Mouse (Mus musculus) kidney, postnatal 25 days (tissue): Measurements from ENCODE around the gene Erg.

Experiments used
- DNase-seq, 2 experiments: peaks; one replicate each; pipeline ENCODE4 v3.0.0; 2021; ENCODE audit warnings: mixed read lengths in 2 of 2

Gene Erg

DNA sequence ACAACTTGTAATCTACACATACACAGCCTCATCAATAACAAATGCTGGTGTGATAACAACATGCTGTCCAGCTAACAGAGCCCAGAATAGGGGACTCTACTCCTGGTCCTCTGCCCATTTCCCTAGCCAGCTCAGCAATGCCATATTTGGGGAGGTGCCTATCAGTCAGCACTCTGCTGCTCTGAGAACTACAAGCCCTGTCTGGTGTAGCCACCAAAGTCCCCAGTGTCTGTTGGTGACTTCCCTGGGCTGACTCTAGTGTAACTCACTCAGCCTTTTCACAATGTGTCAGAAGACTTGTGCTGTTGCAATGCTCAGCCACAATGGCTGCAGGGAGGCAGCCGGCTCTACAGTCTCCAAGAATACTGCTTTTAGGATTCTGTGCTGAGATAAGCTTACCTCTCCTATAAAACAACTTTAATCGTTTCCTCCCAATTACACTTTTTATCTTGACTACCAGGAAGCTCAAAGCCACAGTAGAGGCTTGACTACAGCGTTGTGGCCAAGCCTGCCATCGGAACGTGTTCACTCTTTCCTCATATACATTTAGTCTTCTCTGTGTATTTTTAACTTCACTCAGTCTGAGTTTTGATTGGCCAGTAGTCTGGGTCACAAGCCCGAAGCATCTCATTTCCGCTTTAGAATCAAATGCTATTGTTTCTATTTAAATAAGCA, 201.0 kb downstream of the Erg start:
- no peak for DNase-seq

DNA sequence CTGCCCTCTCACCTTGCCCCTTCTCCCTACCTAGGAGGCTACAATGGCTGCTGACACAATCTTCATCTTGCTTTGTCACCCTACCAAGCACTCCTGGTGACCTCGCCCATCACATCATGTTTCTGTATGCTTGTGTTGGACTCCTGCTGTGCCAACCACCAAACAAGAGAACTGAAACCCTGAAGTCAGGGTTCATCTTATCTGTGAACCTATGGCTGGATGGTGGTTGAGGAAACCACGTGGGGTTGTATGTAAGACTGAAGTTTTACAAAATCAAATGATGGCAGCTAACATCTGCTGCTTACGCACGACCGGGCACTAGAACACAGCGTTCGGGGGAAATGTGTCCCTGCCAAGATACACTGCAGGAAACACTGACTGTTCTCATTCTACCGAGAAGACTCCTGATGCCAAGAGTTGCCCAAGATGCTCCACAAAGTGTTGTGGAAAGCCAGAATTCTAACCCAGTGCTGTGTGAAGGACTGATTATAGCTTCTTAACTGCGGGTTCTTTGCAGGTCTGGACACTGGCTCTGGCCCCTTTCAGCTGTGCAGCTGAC, 201.7 kb downstream of the Erg start:
- DNase-seq: no peak

- no peak for DNase-seq
Observed at GRCm38 (mm10) chr16:95382251-95382650, 204.1 kb downstream of the Erg start.

DNA sequence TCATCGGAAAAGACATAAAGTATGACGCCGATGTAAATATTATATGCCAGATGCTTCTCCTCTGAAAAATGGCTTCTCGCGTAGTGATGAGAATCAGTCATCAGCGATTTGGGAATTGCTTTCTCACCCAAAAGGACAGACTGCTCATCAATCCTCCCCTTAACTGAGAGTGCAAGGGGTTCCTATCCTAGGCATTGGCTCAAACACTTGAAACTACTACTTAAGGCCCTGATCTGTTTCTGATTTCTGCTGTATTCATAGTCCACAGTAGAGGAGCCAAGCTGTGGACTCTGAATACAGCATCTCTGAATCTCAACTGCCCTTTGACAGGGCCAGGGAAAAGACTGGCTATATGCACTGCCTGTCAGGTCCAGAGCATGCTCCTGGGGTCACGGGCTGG, 209.6 kb downstream of the Erg start:
- DNase-seq: no peak

GRCm38 (mm10) chr16:95376364-95376763, 210.0 kb downstream of the Erg start:
- DNase-seq: peak; percentile 21 to 44

GRCm38 (mm10) chr16:95374646-95375045, 211.7 kb downstream of the Erg start:
- no peak for DNase-seq

- DNase-seq: no peak
Observed at GRCm38 (mm10) chr16:95372960-95373359, 213.4 kb downstream of the Erg start.

DNA sequence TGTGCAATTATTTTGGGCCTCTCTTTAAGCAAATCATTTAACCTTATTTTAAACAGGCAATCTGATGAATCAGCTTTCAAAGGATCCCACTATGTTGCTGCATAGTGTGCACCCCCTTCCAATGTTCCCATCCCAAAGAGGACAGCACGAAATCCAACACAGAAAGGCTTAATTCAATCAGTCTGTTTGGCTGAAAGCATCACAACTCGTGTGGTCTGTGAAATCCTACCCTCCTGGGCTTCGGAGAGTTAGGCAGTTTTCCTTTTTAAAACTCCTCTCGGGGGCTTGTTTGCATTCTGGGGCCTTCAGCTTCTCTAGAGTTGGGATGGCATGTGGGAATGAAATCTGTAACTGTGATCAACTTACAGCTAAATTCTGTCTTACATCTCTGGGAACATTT, 214.7 kb downstream of the Erg start:
- no peak for DNase-seq

GRCm38 (mm10) chr16:95366989-95367765, 219.2 kb downstream of the Erg start:
- DNase-seq: no peak

GRCm38 (mm10) chr16:95365214-95365613, 221.2 kb downstream of the Erg start:
- peak; percentile 43 to 53 for DNase-seq

DNA sequence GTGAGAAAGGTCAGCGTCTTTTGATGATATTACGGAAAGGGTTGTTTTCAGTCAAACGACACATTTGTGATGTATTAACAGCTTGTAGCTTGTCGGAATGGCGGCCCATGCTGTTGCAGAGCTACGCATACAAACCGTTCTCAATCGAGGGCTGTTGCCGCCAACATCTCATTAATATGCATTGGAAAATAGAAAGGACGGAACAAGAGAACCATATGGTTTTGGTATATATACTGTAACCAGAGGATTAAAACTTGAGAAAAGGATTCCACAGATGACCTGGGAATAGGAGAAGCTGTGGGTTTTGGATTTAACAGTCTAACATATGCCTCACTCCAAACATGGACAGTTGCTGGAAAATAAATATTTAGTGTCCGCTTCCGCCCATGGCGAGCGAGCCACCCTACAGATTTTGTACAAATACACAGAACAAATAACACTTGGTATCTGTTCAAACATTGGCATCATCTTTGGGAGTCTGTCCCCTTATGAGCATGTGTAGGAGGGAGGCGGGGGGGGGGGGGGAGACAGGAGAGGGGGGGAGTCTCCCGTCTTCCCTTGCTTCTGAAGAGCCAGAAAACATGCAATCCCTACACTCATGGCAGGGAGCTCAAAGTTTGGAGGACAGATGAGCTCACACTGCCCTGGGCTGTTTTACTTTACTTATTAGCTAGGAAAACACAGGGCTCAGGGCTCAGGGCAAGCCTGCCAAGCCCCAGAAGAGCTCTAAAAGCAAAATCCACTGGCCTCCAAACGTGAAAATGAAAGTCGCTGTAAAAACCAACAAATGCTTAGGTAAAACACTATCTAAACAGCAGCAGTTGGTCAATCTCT, 222.5 kb downstream of the Erg start:
- DNase-seq: no peak

DNA sequence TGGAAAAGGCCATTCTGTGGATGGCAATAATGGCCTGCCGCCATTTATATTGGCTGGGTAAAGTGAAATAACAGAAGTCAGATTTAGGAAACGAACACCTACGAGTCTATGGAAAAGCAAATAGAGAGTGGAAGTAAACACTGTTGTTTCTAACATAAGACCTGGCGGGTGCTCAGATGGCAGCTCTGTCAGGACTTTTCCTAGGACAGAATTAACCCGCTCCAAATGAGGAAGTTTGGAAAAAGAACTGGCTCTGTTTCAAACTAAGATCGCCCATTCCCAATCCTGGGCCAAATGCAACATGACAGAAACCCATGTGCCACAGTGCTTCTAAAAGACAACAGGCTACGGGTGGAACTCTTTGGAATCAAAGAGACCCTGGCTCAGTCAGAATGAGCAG, 224.4 kb downstream of the Erg start:
- DNase-seq: no peak

GRCm38 (mm10) chr16:95360940-95361489, 225.4 kb downstream of the Erg start:
- no peak for DNase-seq

DNA sequence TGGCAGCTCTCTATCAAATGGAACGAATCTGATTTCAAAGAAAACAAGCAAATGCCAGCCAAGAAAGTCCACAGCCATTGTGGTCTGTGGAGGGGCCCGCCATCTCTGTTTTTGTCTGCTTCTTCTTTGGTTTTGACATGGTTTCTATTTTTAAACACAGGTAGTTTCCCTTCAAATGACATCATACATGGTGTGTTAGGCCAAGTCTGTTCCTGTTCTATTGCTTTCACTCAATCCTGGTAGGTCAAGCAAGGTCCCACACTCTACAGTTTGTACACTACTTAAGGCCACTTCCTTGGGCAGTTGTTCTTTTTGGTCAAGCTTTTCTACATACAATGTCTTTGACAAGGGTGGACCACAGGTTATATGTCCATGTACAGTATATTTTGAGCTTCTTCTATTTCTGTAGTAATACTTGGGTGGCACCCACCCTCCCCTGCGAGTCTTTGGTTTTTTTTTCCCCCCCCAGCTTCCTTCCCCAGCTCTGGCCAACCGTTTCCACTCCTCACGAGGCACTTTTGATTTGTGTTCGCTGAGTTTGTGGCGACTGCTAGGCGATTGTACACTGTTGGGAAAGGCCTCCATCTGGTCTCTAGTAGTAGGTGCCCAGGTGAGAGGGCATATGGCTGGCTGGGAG, 226.1 kb downstream of the Erg start:
- no peak for DNase-seq

DNA sequence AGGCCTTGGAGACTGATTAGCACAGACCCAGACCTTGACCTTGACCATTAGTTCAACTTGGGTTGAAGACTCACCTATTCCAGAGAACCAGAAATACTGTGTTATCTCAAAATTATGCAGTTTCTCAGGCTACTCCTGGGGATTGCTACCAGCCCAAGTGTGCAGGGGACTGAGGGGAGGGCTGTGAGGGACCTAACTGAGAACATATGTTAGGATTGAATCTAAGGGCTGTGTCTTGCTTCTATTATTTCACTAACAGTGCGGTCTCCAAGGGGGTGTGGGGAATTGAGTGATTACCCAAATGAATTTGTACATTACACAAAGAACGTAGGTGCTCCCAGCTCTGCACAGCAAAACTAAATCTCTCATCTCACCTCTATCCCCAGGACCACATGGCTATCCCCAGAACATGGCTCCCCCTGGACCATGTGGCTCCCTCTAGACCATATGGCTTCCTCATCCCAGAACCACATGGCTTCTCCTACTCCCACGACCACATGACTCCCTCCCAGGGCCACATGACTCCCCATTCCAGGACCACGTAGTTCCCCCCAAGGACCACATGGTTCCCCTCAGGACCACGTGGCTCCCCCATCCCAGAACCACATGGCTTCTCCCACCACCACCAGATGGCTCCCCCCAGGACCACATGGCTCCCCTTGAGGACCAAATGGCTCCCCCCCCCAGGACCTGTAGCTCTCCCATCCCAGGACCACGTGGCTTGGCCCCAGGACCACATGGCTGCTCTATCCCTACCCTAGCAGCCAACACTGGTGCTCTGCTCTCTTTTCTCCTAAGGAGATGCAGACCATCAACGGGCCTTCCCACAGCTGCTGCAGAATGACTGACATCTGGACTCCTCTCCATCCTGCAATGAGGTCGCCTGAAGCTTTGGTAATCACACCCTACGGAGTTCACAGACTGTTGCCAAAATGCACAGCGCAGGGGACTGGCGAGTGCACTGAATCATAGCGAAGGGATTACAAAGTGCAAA, 229.1 kb downstream of the Erg start:
- no peak for DNase-seq

DNA sequence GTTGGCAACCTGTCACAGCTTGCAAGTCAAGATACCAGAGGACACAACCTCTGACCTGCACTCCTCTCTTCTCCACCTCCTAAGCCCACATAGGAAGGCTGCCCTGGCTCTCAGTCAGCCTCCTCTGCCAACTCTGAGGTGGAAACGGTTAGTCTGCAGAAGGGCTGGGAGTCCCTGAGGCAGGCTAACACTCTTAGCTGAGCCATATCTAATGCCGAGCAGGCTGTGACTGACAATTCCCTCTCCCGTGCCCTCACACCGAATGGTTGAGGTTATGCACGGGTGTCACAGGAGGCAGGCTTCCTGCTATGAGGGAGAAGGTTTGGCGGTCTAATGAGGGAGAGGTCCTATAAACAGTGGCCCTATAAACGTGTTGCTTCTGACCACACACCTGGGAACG, 232.6 kb downstream of the Erg start:
- DNase-seq: no peak

- peak; percentile 20 to 60 for DNase-seq
Observed at GRCm38 (mm10) chr16:95352266-95352665, 234.1 kb downstream of the Erg start.

- peak; percentile 59 to 75 for DNase-seq
Observed at GRCm38 (mm10) chr16:95350499-95350898, 235.9 kb downstream of the Erg start.

DNA sequence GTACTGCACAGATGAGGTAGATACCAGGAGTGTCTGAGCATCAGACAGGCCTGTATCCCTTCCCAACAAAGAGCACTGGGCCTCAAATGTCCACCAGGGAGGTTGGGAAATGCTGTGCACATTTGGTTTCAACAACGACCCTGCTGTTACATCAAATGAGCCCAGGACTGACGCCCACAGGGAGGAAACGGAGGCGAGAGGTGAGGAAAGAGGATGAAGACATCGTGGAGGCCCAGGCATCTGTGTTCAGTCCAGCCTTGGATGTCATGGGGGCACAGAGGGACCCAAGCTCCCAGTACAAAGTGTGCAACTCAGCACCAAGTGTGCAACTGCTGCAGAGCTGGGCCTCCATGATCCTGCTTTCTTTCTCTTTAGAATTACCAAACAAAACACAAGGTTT, 236.6 kb downstream of the Erg start:
- no peak for DNase-seq

DNA sequence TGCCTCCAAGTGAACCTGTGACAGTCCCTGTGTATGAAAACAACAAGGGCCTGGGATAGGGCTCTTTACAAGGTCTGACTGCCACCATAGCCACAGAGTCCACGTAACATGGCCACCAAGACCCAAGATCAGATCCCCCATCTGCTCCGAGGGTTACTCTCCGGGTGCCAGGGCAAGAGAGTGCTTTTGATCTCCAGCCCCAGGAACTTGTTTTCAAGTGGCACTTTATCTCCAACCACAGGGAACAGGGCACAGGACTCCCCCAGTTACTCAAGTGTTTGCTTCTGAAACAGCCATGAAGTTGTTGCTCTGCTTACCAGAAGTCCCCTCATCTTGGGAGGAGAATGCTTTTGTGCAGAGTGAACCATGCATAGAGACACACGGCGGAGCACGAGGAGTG, 237.0 kb downstream of the Erg start:
- DNase-seq: no peak

DNA sequence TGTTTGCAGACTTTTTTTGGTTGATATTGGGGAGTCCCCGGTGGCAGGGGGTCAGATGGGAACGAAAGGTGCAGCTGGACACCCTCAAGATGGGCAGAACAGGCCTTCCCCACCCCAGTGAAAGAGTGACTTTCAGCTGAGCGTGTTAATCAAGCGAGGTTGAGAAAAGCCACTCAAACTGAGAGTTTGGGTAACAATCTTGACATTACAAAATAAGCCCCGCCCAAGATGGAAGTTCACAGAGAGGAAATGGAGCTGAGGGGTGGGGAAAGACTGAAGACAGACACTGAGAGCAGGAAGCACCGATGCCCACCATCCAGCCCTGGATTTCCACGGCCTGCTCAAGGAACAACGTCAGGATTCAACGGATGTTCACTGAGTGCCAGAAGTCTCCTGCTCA, 237.8 kb downstream of the Erg start:
- no peak for DNase-seq
